Mouse (Mus musculus) erythroblast, embryonic 14.5 days (primary cell): ENCODE measurements around the gene Khdc1a.

ENCODE experiments used
- GATA1 ChIP-seq: IDR thresholded peaks from 2 replicates; pipeline ENCODE4 v1.6.1; 2012; ENCODE audit warnings: low read length, inconsistent platforms, mixed read lengths
- TAL1 ChIP-seq: IDR thresholded peaks from 3 replicates; pipeline ENCODE4 v1.6.1; 2012; ENCODE audit warnings: low read length, inconsistent platforms, mixed read lengths

GRCm38 (mm10) chr1:21340745-21341144, 8.7 kb upstream of the Khdc1a start:
- no peak for TF ChIP-seq TAL1
- no peak for TF ChIP-seq GATA1
